Mouse (Mus musculus) frontal cortex, postnatal 25 days (tissue): ENCODE measurements at regions not wholly inside any gene's neighbourhood (a gene's known extent, or its start where the extent isn't known, plus 50 kb on each side); places are given as distances from the start of the nearest gene placed in this dataset.
"Not testable (repeated sequence)": the region's sequence is repeated elsewhere in the genome, so short reads cannot be mapped to it uniquely, and the experiment has no call there.

Experiments used
- DNase-seq, 2 experiments: peaks; one replicate each; pipeline ENCODE4 v3.0.0; 2022; ENCODE audit warnings: low spot score in 2 of 2

DNA sequence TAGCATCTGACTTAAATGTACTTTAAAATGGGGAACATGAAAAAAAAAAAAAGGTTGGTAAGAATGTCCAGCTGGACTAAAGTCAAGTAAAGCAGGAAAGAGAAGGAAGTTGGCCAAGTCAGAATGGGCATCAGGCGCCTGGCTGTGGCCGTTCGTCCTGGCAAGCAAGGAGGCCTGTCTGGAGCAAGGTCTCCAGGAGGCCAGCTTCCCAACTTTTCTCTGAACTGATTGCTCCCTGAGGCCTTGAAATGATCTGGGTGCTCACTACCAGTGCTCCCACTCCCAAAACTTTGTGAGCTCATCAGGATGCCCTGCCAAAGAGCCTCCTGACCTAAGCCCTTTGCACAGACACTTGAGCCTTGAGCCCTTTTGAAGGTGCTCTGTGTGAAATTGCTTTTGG, 141.7 kb upstream of the Gm21897 start:
- no peak for DNase-seq

DNA sequence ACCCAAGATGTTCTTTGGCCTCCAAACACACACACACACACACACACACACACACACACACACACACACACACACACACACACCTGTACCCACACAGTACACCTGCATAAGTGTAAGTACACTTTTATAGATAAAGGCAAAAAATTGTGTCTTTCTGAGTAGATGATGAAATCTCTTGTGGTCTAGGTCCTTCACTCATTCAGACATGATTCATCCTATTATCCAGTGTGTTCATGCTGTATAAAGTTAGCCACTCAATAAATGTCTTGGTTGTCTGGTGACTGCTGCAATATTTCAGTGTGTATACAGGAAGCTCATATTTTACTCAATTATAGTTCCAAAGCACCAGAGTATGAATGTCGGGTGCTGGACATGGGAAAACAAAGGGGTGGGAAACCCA, 131.5 kb upstream of the Gm21897 start:
- no peak for DNase-seq

DNA sequence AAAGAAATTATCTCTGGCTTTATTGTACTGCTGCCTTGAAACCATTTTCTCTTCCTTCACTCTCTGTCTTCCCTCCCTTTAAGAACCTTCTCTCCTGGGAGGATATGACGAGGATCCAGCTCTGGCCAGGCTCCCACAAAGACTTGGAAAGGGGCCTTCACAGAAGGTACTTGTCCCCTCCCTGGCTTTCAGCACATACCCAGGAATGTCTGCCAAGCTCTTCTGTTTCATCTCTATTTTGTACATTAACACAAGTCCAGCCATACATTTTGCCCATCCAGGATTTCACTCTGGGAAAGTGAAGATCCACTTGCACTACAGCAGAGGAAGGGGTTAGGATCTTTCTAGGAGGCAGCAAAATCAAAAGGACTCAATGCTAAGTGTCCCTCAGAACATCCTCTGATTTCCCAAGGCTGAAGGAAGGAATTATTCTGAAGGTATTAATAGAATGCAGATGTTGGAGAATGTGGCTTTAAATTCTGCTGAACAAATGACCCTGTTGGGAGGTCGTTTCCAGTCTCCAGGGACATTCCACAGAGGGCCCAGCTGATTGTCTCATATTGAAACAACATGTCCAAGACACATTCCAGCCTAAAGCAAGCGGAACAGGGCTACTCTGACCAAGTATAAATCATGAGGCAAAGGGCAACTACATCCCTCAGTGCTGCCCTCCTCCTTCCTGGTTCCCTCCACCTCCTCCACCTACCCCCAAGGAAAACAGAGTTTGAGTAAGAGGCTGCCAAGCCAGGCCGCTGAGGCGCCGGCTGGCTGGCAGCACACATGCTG, 122.1 kb upstream of the Gm21897 start:
- DNase-seq = no peak

DNA sequence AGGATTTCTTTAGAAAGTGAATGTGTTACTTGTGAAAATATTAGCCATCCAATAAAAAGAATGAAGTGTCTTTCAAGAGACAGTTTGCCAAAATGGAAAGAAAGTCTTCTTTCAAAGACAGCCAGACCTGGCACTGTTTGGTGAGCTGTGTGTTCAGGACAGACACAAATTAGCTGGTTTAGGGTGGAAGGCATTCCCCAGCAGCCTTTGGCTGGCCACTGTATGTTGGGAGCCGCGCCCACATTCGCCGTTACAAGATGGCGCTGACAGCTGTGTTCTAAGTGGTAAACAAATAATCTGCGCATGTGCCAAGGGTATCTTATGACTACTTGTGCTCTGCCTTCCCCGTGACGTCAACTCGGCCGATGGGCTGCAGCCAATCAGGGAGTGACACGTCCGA, 121.3 kb upstream of the Gm21897 start:
- not testable (repeated sequence) for DNase-seq

DNA sequence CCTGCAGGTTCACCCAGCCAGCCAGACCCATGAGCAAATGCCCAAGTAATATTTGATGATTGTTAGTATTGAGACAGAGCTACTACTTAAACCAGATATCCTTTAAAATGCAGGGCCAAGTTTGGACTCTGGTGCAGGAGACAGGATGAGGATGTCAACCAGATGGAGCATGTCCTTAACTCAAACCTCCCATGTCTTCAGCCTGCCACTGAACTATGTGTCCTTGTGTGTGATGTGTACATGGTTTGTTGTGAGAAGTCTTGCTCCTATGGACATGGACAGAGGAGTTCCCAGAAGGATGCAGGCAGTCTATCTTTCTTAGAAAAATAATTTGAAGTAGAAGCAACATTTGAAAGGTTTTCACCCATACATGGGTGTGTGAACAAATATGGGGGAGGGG, 120.4 kb upstream of the Gm21897 start:
- DNase-seq = no peak

DNA sequence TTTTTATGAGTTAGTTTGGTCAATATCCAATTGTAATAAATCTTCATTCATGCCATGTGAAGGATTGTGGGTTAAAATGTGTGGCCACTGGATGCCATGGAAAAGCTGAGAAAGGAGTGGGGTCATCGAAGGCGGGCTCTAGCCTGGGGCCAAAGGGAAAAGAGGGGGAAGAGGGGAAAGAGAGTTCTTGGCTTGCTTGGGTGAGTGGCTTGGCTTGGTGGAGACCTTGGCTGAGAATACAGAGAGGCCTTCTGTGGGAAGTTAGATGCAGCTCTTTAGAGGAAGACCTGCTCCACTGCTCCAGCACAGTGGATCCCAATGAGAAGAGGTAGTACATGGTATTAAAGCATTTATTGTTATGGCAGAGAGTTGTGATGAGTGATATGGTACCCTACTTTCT, 101.3 kb upstream of the Gm21897 start:
- DNase-seq = no peak

DNA sequence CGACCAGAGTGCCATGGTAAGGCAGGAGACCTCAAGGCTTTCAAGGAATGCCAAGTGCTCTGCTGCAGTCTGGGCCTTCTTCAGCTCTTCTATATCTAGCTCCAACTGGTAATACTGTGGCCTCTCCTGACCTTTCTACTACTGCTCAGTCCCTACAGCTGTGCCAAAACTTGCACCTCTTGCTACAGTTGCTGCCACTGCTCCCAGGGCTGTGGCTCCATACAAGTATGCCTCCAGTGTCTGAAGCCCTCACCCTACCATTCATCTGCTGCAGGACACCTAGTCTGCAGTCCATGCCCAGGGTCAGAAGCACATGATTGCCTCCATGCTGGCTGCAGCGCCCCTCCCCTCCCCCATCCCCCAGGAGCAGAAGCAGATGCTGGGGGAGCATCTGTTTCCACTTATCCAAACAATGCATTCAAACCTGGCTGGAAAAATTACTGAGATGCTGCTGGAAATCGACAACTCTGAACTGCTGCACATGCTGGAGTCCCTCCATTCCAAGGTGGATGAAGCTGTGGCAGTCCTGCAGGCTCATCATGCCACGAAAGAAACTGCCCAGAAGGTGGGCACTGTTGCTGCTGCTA, 96.2 kb upstream of the Gm21897 start:
- no peak for DNase-seq

DNA sequence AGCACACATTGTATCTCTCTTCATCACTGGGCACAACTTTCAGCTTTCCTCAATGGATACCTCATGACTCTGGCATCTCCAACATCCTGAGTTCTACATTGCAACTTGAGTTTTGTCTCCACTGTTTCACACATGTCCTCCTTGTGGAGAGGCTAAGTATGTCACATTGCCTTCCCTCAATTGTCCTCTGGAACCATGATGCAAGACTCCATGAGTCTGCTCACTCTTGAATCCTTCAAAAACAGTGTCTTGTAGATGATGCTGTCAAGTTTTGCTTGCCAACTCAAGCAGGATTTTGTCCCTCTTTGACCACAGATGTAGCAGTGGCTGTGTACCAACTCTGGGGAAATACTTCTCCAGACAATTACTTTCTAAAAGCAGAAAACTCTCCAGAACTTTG, 79.4 kb upstream of the Gm21897 start:
- no peak for DNase-seq

DNA sequence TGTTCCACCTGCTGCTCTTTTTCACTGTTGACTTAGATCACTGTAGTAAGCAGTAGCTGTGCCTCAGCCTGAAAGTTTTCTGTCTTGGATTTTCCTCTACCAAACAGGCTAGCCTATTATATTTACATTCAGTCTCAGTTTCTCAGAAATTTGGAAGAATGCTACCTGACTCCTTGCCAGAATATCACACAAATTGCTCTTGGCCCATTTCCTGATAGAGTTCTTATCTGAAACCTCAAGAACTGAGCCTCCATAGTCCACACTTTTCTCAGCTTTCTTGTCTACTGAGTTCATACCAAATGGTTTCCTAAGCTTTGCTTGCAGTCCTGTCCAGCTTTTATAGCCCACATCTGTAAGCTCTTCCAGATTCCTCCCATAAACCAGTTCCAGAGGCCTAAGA, 78.8 kb upstream of the Gm21897 start:
- DNase-seq = no peak

DNA sequence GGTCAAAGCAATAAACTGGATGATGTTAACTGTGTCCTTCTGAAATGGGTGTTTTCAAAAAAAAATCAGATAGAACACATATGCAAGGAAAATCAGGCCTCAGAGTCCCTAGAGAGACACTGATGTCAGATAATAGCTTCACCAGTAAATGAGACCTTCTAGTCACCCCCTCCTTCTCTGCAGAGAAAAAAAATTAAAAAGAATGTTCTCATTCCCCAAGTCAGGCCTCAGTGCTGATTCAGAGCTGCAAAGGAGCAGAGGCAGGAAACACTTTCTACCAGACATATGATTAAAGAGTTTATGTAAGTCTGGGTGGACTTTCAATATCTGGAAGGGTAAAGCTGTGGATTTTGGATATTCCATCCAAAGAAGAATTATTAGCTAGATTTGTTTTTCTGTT, 67.1 kb upstream of the Gm21897 start:
- DNase-seq = no peak

DNA sequence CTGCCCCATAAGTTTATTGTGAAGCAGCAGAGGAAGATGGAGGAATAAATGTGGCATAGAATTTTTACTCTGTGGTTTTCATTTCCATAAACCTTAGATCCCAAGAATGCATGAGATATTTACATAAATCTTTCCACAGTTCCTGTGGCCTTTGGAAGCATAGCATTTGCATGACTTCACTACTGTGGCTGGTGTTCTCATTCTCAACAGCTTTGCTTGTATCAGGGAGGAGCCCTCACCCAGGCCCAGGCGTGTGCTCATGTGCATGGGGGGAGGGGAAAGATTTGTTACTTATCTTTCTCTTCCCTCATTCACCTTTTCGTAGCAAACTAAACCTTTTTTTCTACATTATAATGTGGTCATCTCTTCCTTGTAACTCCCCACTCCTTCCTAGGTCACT, 65.6 kb upstream of the Gm21897 start:
- no peak for DNase-seq

DNA sequence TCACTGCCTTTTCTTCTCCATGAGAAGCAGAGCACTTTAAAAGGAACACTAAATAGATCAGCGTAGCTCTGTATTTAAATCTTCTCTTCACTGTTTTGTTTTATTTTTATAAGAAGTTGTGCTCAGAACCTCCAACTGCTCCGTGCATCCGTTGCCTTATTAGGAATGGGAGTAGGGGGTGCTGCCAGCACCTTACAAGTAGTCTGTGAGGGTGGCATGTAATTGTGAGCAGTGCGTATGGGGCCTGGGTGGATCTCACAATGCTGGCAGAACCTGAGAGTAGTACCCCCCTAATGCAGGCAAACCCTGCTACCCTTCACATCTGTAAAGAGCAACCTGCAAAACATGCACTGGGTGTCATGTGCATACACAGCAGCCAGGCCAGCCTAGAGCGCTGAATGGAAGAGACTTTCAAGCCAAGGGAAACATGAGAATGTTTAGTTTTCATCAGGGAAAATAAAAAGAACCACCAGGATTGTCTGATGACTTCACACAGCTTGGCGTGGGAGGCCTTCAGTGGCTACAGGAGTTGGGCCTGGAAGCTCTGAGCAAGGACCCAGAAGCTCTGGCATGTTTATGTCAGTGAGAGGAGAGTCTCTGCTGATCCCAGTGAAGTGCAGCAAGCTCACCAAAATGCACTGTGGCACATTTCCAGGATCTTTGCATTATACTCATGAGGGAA, 64.5 kb upstream of the Gm21897 start:
- no peak for DNase-seq

DNA sequence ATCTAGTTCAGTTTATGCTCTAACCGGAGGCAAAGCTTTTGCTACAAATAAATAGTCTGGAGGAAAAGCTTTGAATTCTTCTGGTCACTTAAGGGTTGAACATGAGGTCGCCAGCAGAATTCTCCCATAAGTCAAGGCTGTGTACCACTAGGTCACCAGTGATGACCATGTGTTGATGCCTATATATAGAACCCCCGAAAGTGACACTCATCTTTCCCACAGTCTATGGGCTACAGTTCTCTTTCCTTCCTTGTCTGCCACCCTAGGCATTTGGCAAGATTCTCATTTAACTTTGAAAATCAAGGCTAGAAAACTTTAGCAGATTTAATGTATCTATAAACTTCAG, 63.9 kb upstream of the Gm21897 start:
- DNase-seq = no peak

DNA sequence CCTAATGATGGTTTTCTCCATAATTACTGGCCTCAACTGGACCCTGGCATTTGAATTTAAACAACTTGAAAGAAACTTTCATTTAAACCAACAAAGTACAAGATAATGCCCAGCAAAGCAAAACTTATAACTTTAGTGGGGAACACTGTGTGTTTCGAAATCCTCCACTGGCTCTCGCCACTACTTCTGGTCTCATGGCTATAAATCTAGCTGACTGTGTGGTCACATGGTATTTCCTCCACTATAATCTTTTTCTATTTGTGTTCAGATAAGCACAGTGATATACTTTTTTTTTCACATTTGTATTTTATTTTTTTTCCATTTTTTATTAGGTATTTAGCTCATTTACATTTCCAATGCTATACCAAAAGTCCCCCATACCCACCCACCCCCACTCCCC, 62.6 kb upstream of the Gm21897 start:
- DNase-seq = no peak

DNA sequence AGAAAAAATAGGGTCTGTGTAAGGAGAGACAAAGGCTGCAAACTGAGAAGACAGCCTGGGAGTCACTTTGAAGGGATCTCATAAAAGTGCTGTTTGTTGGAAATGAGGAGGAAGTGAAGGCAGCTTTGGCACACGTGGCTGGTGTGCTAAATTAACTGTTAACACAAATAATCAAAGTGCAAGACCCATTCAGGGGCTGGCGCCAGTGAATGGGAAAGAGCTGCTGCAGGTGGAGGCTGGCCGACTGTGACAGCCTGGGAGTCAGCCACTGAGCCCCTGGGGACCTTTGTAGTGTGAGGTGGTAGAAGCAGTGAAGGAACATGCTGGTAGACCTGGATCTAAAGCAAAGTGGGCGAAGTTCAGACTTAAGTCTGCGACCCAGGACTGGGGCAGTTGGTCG, 57.8 kb upstream of the Gm21897 start:
- no peak for DNase-seq

DNA sequence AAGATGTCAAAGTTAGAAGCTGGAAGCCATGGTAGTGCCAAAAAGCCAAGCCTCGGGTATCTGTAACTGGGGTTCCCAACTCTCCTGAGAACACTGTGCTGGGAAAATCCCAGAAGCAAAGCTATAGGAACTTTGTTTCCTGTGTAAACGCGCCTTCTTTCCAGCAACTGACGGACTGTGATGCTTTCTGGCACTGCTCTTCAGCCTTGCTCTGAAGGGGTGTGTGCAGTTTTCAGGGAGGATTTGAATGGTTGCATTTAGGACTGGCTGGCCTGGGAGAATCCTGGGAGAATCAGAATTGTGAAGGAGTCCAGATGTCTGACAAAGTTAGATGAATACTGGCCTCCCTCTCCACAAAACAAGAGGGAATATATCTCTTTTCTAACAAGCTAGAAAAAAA, 57.2 kb upstream of the Gm21897 start:
- DNase-seq = no peak
